9 mouse cellular contexts compared by ENCODE assay signal in the genomic region with DNA sequence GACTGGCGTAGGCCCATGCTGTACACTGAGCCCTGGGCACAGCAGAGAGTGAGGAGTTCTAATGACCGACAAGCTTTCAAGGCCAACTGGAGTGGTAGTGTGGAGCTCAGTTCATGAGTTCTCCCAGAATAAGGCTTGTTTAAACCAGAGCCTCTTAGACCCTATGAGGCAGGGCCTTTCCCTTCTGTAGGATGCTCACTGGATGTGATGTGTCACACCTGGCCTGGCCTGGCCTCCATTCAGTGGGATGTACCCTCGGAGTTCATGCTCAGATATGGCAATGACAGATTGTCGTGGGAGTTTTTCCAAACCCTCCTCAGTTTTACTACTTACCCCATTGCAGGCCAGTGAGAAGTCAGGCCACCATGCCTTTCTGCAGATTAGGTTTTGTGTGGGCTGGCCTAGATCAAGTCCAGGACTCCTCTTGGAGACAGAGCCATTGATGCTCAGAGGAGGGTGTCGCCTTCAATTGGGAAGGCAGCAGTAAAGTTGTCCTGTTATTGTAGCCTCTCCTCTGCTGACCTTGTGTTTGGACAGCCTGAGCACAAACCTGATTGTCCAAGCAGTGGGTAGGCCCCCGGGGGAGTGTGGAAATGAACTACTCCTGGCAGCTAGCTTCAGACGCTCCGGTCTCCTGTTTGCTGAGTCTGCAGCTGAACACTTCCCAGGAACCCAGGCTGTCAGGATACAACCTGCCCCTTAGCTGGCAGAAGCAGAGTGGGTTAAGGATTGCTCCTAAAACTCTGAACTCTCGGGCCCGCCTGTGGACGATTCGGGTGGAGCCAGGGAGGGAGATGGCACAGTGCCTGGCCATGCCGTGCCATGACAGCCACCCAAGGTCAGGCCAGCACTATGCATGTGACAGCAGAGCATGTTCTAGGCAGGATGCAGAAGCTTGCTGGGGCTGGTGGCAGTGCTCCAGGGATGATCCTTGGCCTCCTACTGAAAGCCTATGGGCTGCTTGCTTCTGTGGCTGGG.
DNase-seq lines count a peak whose midpoint lies in the region; ATAC-seq lines count a peak whose summit lies in the region.
"Had no signal": no experiment of that assay in that cellular context is flagged by ENCODE, and none has a peak within 500 bp of the region (broad histone marks: within the 10 kb centered on the region; RNA-seq: fewer than 3 reads in every experiment).

No protein-coding gene starts in this region.

- intact Hi-C loops in left cerebral cortex, postnatal 36 days (cut with DNase I), result no loop called here

- DNase-seq in urinary bladder, postnatal 14 days (ENCODE audit: low spot score), result peak; percentile 53
- DNase-seq in urinary bladder, postnatal 10 days (ENCODE audit: low spot score), result no peak
- DNase-seq in heart, adult 9 months (ENCODE audit: low spot score in 2 of 2), result peak; percentile 43 to 59
- DNase-seq in kidney, postnatal 25 days, result peak; percentile 63 to 80
- no peak for DNase-seq in right cerebral cortex, adult 2 months (ENCODE audit: low spot score in 2 of 2)
- no peak for DNase-seq in left cerebral cortex, postnatal 36 days (ENCODE audit: low spot score in 2 of 2)
- DNase-seq in neural tube, embryonic 10.5 days (ENCODE audit: extremely low spot score, low spot score), result no peak

- ATAC-seq in CD4-positive, CD25-positive, alpha-beta regulatory T cell, adult 4 months, result no peak
- ATAC-seq: inflammation-experienced regulatory T-cells, adult 6 months had no signal

Comparison
In these comparisons a context has a peak if more than half of its experiments do, and no peak if none do; other contexts are left out.
1. DNase-seq: peak in urinary bladder, postnatal 14 days (single experiment), heart, adult 9 months (2 of 2) and kidney, postnatal 25 days (2 of 2); none in urinary bladder, postnatal 10 days (single experiment), right cerebral cortex, adult 2 months (0 of 2), left cerebral cortex, postnatal 36 days (0 of 2) and neural tube, embryonic 10.5 days (single experiment).